Mouse (Mus musculus) megakaryocyte progenitor cell, adult 5-6 weeks (primary cell): ENCODE results near the gene Snf8. TPM values are rescaled to one million over a fixed set of nuclear protein-coding genes. Genes with fewer than 3 reads are reported as not detected.

Source experiments
- ATAC-seq: replicated peaks from 2 replicates; pipeline ENCODE4 v1.8.0; 2016; ENCODE audit warnings: mild to moderate bottlenecking, moderate TSS enrichment, inconsistent platforms; ENCODE audit not compliant: poor library complexity
- total RNA-seq, 2 experiments: library from RNA; stranded (forward) in 1 of 2; stranded (reverse) in 1 of 2; fragments of 157-497, 149-512 nt in 1 of 2; fragments of 200-1000 nt in 1 of 2; gene quantifications; 2 replicates each; pipeline versions ENCODE4 v1.2.3 to v1.2.4; 2015 to 2017

The Snf8 gene
- total RNA-seq, 2 experiments from 2014 or later, result 51.6 to 71.4 TPM

- no peak for ATAC-seq
These were observed 14.1 kb upstream of the Snf8 start for GRCm38 (mm10) chr11:96020622-96021021.

- ATAC-seq, result no peak
These were observed 6.6 kb upstream of the Snf8 start for GRCm38 (mm10) chr11:96028130-96028529.

- ATAC-seq, result no peak
These were observed 4.1 kb upstream of the Snf8 start for GRCm38 (mm10) chr11:96030571-96030970.

GRCm38 (mm10) chr11:96031701-96032100 lies 3.0 kb upstream of the Snf8 start:
- ATAC-seq, result 0 out of 2 replicates have a peak, but pooled peaks have one; percentile 23

- ATAC-seq, result no peak
These were observed 1.4 kb upstream of the Snf8 start for GRCm38 (mm10) chr11:96033264-96033663.

GRCm38 (mm10) chr11:96034116-96034515 lies 569 bp upstream of the Snf8 start:
- no peak for ATAC-seq

- ATAC-seq, result no peak
These were observed 448 bp downstream of the Snf8 start for GRCm38 (mm10) chr11:96035133-96035532.

GRCm38 (mm10) chr11:96037499-96037898 lies 2.8 kb downstream of the Snf8 start:
- no peak for ATAC-seq

GRCm38 (mm10) chr11:96038560-96038959 lies 3.9 kb downstream of the Snf8 start:
- ATAC-seq, result peak; percentile 49; the same call in 1 of the 2 replicates

GRCm38 (mm10) chr11:96044803-96045567 lies 10.3 kb downstream of the Snf8 start:
- no peak for ATAC-seq

GRCm38 (mm10) chr11:96046028-96046427 lies 11.3 kb downstream of the Snf8 start:
- ATAC-seq, result no peak

- no peak for ATAC-seq
These were observed 12.1 kb downstream of the Snf8 start for GRCm38 (mm10) chr11:96046793-96047192.

GRCm38 (mm10) chr11:96047469-96048373 lies 13.0 kb downstream of the Snf8 start:
- ATAC-seq, result no peak

GRCm38 (mm10) chr11:96049939-96050338 lies 15.3 kb downstream of the Snf8 start:
- no peak for ATAC-seq

GRCm38 (mm10) chr11:96050854-96051253 lies 16.2 kb downstream of the Snf8 start:
- ATAC-seq, result no peak

GRCm38 (mm10) chr11:96058309-96058708 lies 23.6 kb downstream of the Snf8 start:
- ATAC-seq, result no peak

- ATAC-seq, result peak; percentile 35
These were observed 30.0 kb downstream of the Snf8 start for GRCm38 (mm10) chr11:96064521-96065214.

GRCm38 (mm10) chr11:96065215-96065911 lies 30.7 kb downstream of the Snf8 start, which contains the start of gene Ube2z:
TSS of gene Ube2z (minus strand) at chr11:96065388.
- peak; percentile 98 for ATAC-seq

- no peak for ATAC-seq
These were observed 33.5 kb downstream of the Snf8 start for GRCm38 (mm10) chr11:96068231-96068630.

- no peak for ATAC-seq
These were observed 35.7 kb downstream of the Snf8 start for GRCm38 (mm10) chr11:96070353-96070752.
